Mouse (Mus musculus) MEL (cell line): ENCODE results near the gene Ccnyl1. TPM values are rescaled to one million over a fixed set of nuclear protein-coding genes. Genes with fewer than 3 reads are reported as not detected.

Source experiments
- DNase-seq: peaks from one replicate; pipeline ENCODE4 v3.0.0; 2011; ENCODE audit warnings: low read depth, low spot score
- H3K27ac ChIP-seq: 2 replicates; pipeline ENCODE4 v1.5.1; 2012; ENCODE audit warnings: low read depth, mild to moderate bottlenecking, control low read depth, low read length, moderate library complexity; ENCODE audit not compliant: control insufficient read depth
- H3K27me3 ChIP-seq, 2 experiments: fragments of 150-350 bp in 1 of 2; sonication (generic) in 1 of 2; 2 replicates each; pipeline ENCODE4 v1.6.1; 2012; ENCODE audit warnings: low read length in 2 of 2, mild to moderate bottlenecking in 2 of 2, improper control_type of control experiment in 1 of 2, moderate library complexity in 1 of 2; ENCODE audit not compliant: insufficient read depth in 2 of 2, control insufficient read depth in 1 of 2
- H3K36me3 ChIP-seq, 2 experiments: 2 replicates each; pipeline ENCODE4 v1.6.1; 2012 to 2014; ENCODE audit warnings: low read length in 2 of 2, improper control_type of control experiment in 1 of 2, inconsistent platforms in 1 of 2, mild to moderate bottlenecking in 1 of 2; ENCODE audit not compliant: insufficient read depth in 2 of 2, control insufficient read depth in 1 of 2
- H3K4me1 ChIP-seq, 2 experiments: fragments of 150-350 bp in 1 of 2; sonication (generic) in 1 of 2; 2 replicates each; pipeline ENCODE4 v1.6.1; 2012; ENCODE audit warnings: low read length in 2 of 2, improper control_type of control experiment in 1 of 2, mild to moderate bottlenecking in 1 of 2; ENCODE audit not compliant: insufficient read depth in 2 of 2, control insufficient read depth in 1 of 2
- H3K4me3 ChIP-seq, 2 experiments: fragments of 150-350 bp in 1 of 2; sonication (generic) in 1 of 2; 2 replicates each; pipeline ENCODE4 v1.5.1; 2012; ENCODE audit warnings: low read depth in 2 of 2, low read length in 2 of 2, mild to moderate bottlenecking in 2 of 2, moderate library complexity in 2 of 2, control low read depth in 1 of 2, improper control_type of control experiment in 1 of 2; ENCODE audit not compliant: control insufficient read depth in 1 of 2, insufficient read depth in 1 of 2
- H3K79me2 ChIP-seq: 2 replicates; pipeline ENCODE4 v1.6.1; 2012; ENCODE audit warnings: mild to moderate bottlenecking, low read length, moderate library complexity; ENCODE audit not compliant: control insufficient read depth, poor library complexity, insufficient read depth
- H3K9ac ChIP-seq: 2 replicates; pipeline ENCODE4 v1.6.1; 2012; ENCODE audit warnings: low read depth, mild to moderate bottlenecking, control low read depth, low read length, moderate library complexity; ENCODE audit not compliant: control insufficient read depth, poor library complexity, severe bottlenecking
- H3K9me3 ChIP-seq: fragments of 150-350 bp; sonication (generic); replicated peaks from 2 replicates; pipeline ENCODE4 v1.6.1; 2012; ENCODE audit warnings: mild to moderate bottlenecking, low read length, improper control_type of control experiment, moderate library complexity; ENCODE audit not compliant: insufficient read depth
- CHD1 ChIP-seq: IDR thresholded peaks from 2 replicates; pipeline ENCODE4 v1.6.1; 2012; ENCODE audit warnings: low read depth, mild to moderate bottlenecking, inconsistent platforms, low read length, improper control_type of control experiment
- CTCF ChIP-seq, 3 experiments: IDR thresholded peaks in 2 of 3; conservative IDR thresholded peaks in 1 of 3; 2 replicates each; pipeline ENCODE4 v1.5.1; 2011 to 2012; ENCODE audit warnings: low read length in 3 of 3, low read depth in 2 of 3, mild to moderate bottlenecking in 2 of 3, improper control_type of control experiment in 1 of 3, inconsistent platforms in 1 of 3, mixed read lengths in 1 of 3, moderate library complexity in 1 of 3; ENCODE audit not compliant: control insufficient read depth in 1 of 3, insufficient read depth in 1 of 3, poor library complexity in 1 of 3, severe bottlenecking in 1 of 3
- E2F4 ChIP-seq: IDR thresholded peaks from 2 replicates; pipeline ENCODE4 v1.6.1; 2011; ENCODE audit warnings: low read depth, low read length, improper control_type of control experiment, borderline replicate concordance
- EP300 ChIP-seq, 2 experiments: IDR thresholded peaks; 2 replicates each; pipeline ENCODE4 v1.6.1; 2011; ENCODE audit warnings: improper control_type of control experiment in 2 of 2, low read length in 2 of 2, low read depth in 1 of 2, mild to moderate bottlenecking in 1 of 2
- GATA1 ChIP-seq: IDR thresholded peaks from 2 replicates; pipeline ENCODE4 v1.6.1; 2011; ENCODE audit warnings: low read depth, low read length, improper control_type of control experiment
- MYC ChIP-seq: IDR thresholded peaks from 2 replicates; pipeline ENCODE4 v1.6.1; 2011; ENCODE audit warnings: low read depth, mild to moderate bottlenecking, low read length, improper control_type of control experiment, moderate library complexity
- NRF1 ChIP-seq: IDR thresholded peaks from 2 replicates; pipeline ENCODE4 v1.6.1; 2014; ENCODE audit warnings: low read depth, mild to moderate bottlenecking, inconsistent platforms, low read length, improper control_type of control experiment, moderate library complexity; ENCODE audit not compliant: poor library complexity, insufficient read depth, severe bottlenecking
- POLR2A ChIP-seq, 2 experiments: IDR thresholded peaks; 2 replicates each; pipeline ENCODE4 v1.6.1; 2011 to 2012; ENCODE audit warnings: low read length in 2 of 2, mild to moderate bottlenecking in 2 of 2, control low read depth in 1 of 2, improper control_type of control experiment in 1 of 2, low read depth in 1 of 2, moderate library complexity in 1 of 2; ENCODE audit not compliant: control insufficient read depth in 1 of 2, insufficient read depth in 1 of 2, poor library complexity in 1 of 2
- RAD21 ChIP-seq: IDR thresholded peaks from 2 replicates; pipeline ENCODE4 v1.6.1; 2011; ENCODE audit warnings: mild to moderate bottlenecking, low read depth, low read length, improper control_type of control experiment
- SIN3A ChIP-seq: IDR thresholded peaks from 2 replicates; pipeline ENCODE4 v1.6.1; 2012; ENCODE audit warnings: low read length, improper control_type of control experiment, inconsistent platforms
- SMC3 ChIP-seq: IDR thresholded peaks from 2 replicates; pipeline ENCODE4 v1.6.1; 2011; ENCODE audit warnings: low read depth, low read length, improper control_type of control experiment
- TAL1 ChIP-seq: IDR thresholded peaks from 2 replicates; pipeline ENCODE4 v1.6.1; 2012; ENCODE audit warnings: mild to moderate bottlenecking, inconsistent platforms, low read length, moderate library complexity, mixed read lengths
- ZC3H11A ChIP-seq: IDR thresholded peaks from 2 replicates; pipeline ENCODE4 v1.6.1; 2012; ENCODE audit warnings: low read depth, mild to moderate bottlenecking, inconsistent platforms, low read length, improper control_type of control experiment
- polyA plus RNA-seq, 2 experiments: library from polyadenylated mRNA; stranded (reverse) in 1 of 2; unstranded in 1 of 2; fragments of >175 nt in 1 of 2; fragments of >200 nt in 1 of 2; gene quantifications; 2 replicates each; pipeline versions ENCODE4 v1.2.1 to v1.2.4; 2012; ENCODE audit warnings: low replicate concordance in 2 of 2, low read depth in 1 of 2; ENCODE audit not compliant: insufficient read length in 2 of 2, insufficient read depth in 1 of 2, missing spikeins in 1 of 2
- total RNA-seq: library from RNA; depleted of rRNA; stranded (reverse); fragments of 300-350 nt; gene quantifications from 2 replicates; pipeline ENCODE4 v1.2.3, GENCODE M21; 2012

Ccnyl1 gene
- total and polyA plus RNA-seq, 3 experiments, result 3.0 to 18.1 TPM; not detected in 1

- H3K36me3 ChIP-seq, result peaks cover 0 to 13% of the 10 kb centered on the region in 2 experiments; a peak in 2 of 4 replicates
- H3K4me3 ChIP-seq, result no peak overlapping the region
- H3K27me3 ChIP-seq, result no peaks in the 10 kb centered on the region
These were observed 19.6 kb downstream of the Ccnyl1 start for GRCm38 (mm10) chr1:64709891-64710290.

GRCm38 (mm10) chr1:64712006-64712760, 21.9 kb downstream of the Ccnyl1 start:
- TF ChIP-seq NRF1 (no peak), EP300 (IDR thresholded peaks at IDR 0.05; ENCODE audit: low read depth in 1 of 2, low read length in 2 of 2) (no peak), E2F4 (no peak), MYC (no peak)
- H3K27ac ChIP-seq, result no peak overlapping the region

More at GRCm38 (mm10) chr1:64709891-64710290, 19.6 kb downstream of the Ccnyl1 start:
- Histone ChIP-seq H3K79me2 (no peaks in the 10 kb centered on the region), H3K27ac (no peak overlapping the region), H3K4me1 (peaks cover 0 to 7% of the 10 kb centered on the region in 2 experiments; a peak in 2 of 4 replicates), H3K9me3 (no peaks in the 10 kb centered on the region), H3K9ac (no peak overlapping the region)
- DNase-seq, result peak; percentile 70
- TF ChIP-seq ZC3H11A (peak; percentile 63), CTCF (IDR thresholded peaks at IDR 0.05 in 2 of 3, conservative IDR thresholded peaks at IDR 0.05 in 1 of 3; ENCODE audit: control insufficient read depth in 1 of 3, insufficient read depth in 1 of 3, low read depth in 2 of 3, low read length in 3 of 3, poor library complexity in 1 of 3, severe bottlenecking in 1 of 3) (peak; percentile 14 to 68 (median 58); a peak in 5 of 6 replicates), RAD21 (peak; percentile 68), MYC (0 out of 2 replicates have a peak, but pooled peaks have one; percentile 41), SMC3 (peak; percentile 75), CHD1 (no peak)

GRCm38 (mm10) chr1:64715458-64715857, 25.2 kb downstream of the Ccnyl1 start:
- H3K4me1 ChIP-seq, result peaks cover 3 to 8% of the 10 kb centered on the region in 2 experiments
- peak overlapping the region; percentile 27 for H3K9ac ChIP-seq
- peak; percentile 75 for DNase-seq
- peaks cover 0 to 10% of the 10 kb centered on the region in 2 experiments; a peak in 3 of 4 replicates for H3K36me3 ChIP-seq
- H3K4me3 ChIP-seq, result no peak overlapping the region
- no peaks in the 10 kb centered on the region for H3K27me3 ChIP-seq
- no peaks in the 10 kb centered on the region for H3K79me2 ChIP-seq
- TF ChIP-seq GATA1 (peak; percentile 43), SIN3A (no peak), CHD1 (no peak), POLR2A (IDR thresholded peaks at IDR 0.05; ENCODE audit: control insufficient read depth in 1 of 2, insufficient read depth in 1 of 2, low read depth in 1 of 2, low read length in 2 of 2, poor library complexity in 1 of 2) (no peak), TAL1 (no peak)
- peak overlapping the region; percentile 21; the same call in 1 of the 2 replicates for H3K27ac ChIP-seq
- no peaks in the 10 kb centered on the region for H3K9me3 ChIP-seq

More at GRCm38 (mm10) chr1:64712006-64712760, 21.9 kb downstream of the Ccnyl1 start:
- H3K9me3 ChIP-seq, result no peaks in the 10 kb centered on the region
- DNase-seq, result no peak
- peaks cover 3 to 8% of the 10 kb centered on the region in 2 experiments for H3K4me1 ChIP-seq
- no peak overlapping the region for H3K9ac ChIP-seq
- no peak overlapping the region for H3K4me3 ChIP-seq
- H3K79me2 ChIP-seq, result no peaks in the 10 kb centered on the region
- H3K27me3 ChIP-seq, result no peaks in the 10 kb centered on the region
- peaks cover 0 to 13% of the 10 kb centered on the region in 2 experiments; a peak in 2 of 4 replicates for H3K36me3 ChIP-seq
